Mouse (Mus musculus): Measurements from ENCODE around the gene Cox19.
"Not testable (repeated sequence)": the region's sequence is repeated elsewhere in the genome, so short reads cannot be mapped to it uniquely, and the experiment has no call there.

Gene Cox19

DNA sequence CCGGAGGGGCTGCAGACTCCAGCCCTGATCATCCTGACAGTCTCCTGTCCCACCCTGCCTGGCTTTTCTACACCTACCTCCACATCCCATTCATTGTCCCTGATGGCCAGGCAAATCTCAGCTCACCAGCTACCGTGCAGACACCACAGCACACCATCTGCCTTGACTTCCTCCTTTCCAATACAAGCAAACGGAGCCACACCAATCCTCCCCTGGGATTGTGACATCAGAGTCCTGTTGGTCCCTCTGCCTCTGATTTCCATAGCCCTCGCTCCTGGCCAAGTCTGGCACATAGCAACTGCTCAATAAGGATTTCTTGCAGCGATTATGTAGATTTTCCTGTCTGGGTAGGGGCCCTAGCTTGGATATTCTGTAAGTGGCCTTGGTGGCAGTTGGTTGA is at the start of gene Cox19:
Cox19 (minus strand) TSS at position 285 of the 400 bp plus-strand sequence.
- no peak for DNase-seq (ENCODE audit: low spot score)

GRCm38 (mm10) chr5:139399991-139400390 is 48.8 kb upstream of the Cox19 start:
- no peak for DNase-seq (ENCODE audit: low spot score)

GRCm38 (mm10) chr5:139398786-139399185 is 47.6 kb upstream of the Cox19 start:
- DNase-seq (ENCODE audit: low spot score), result no peak

DNA sequence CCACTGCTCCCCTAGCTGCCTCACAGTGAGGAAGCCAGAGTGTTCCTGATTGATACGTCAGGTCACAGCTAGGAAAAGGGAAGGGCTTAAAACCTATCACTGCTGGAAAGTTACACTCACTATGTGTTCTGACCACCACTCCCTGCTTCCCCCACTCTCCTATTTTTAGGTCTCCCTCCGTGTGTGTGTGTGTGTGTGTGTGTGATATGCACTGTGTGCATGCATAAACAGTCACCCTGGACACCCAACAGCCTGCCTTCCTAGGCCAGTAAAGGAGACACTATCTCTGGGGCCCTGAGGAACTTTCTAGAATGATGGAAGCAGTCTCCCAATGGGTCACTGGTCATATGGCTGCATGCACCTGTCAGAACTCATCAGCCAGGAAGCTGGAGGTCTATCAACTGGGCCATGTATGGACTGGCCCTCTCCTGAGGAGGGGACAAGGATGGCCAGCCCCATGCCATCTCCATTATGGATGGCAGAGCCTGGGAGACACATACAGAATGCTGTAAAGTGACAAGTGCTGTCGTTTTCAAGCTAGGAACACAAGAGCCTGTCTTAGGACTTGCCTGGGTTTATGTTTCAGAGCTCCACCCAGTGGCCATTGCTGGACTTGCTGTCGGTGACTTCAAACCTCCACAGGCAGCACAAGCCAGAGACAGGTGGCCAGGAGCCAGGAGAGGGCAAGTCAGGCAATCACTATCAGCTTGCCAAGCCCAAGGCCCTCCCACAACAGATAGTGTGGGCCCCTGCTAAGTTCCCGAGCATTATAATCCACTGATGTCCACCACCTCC is 46.9 kb upstream of the Cox19 start:
- peak; percentile 90 for DNase-seq (ENCODE audit: low spot score)

- no peak for DNase-seq (ENCODE audit: low spot score)
Observed at GRCm38 (mm10) chr5:139397359-139397916, 46.2 kb upstream of the Cox19 start.

DNA sequence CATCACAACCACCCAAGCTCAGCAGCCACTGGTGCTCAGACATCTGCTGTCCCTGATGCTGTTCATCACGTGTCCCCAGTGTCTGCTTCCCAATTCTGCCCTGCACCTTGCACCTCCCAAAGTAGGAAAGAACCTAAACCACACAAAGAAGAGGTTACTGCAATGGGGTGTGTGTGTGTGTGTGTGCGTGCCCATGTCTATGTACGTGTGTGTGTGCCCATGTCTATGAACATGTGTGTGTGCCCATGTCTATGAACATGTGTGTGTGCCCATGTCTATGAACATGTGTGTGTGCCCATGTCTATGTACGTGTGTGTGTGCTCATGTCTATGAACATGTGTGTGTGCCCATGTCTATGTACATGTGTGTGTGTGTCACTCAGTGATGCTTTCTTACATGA is 44.3 kb upstream of the Cox19 start:
- no peak for DNase-seq (ENCODE audit: low spot score)

GRCm38 (mm10) chr5:139394399-139394798 is 43.2 kb upstream of the Cox19 start:
- DNase-seq (ENCODE audit: low spot score), result no peak

DNA sequence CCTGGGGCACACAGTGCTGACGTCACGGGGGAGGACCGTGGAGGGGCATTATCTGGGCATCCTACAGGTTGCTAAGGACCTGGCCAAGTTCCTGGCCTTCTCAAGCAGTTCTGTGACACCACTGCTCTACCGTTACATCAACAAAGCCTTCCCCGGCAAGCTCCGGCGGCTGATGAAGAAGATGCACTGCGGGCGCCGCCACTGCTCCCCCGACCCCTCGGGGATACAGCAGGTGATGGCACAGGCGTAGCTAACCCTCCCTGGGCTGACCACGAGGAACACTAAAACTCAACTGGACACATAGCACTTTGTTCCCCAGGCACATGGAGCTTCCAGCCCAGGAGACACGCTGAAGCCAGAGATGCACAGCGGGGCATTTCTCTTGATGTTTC is 42.0 kb upstream of the Cox19 start:
- no peak for DNase-seq (ENCODE audit: low spot score)

GRCm38 (mm10) chr5:139392219-139393196 is 41.3 kb upstream of the Cox19 start:
- no peak for DNase-seq (ENCODE audit: low spot score)

DNA sequence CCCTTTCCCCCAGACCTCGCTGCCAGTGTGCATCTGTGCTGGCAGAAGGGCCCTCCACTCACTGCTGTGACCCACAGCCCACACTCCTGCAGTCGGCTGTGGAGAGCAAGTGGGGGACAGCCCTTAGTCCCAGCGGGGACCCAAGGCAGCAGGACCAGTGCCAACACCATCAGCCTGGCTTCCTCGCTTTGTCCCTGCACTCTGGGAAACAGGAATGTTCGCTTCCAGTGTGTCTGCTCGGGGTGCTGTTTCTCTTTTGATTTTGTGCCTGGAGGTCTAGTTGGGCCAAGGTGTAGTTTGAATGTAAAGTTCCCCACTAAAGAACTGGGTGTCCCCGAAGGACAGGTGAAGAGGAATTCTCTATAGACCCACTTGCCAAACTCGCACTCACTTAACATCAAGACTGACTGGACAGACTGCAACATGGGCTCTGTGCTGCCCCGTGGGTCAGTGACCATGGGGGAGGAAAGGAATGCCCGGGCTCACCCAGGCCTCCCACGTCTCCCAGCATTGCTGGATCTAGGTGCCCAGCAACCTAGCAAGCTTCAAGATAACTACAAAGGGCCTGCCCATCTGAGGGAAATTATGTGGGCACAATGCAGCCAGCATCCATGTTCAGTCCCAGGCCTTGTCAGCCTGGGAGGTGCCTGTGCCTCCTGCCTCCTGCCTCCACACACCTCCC is 40.2 kb upstream of the Cox19 start:
- DNase-seq (ENCODE audit: low spot score), result no peak

DNA sequence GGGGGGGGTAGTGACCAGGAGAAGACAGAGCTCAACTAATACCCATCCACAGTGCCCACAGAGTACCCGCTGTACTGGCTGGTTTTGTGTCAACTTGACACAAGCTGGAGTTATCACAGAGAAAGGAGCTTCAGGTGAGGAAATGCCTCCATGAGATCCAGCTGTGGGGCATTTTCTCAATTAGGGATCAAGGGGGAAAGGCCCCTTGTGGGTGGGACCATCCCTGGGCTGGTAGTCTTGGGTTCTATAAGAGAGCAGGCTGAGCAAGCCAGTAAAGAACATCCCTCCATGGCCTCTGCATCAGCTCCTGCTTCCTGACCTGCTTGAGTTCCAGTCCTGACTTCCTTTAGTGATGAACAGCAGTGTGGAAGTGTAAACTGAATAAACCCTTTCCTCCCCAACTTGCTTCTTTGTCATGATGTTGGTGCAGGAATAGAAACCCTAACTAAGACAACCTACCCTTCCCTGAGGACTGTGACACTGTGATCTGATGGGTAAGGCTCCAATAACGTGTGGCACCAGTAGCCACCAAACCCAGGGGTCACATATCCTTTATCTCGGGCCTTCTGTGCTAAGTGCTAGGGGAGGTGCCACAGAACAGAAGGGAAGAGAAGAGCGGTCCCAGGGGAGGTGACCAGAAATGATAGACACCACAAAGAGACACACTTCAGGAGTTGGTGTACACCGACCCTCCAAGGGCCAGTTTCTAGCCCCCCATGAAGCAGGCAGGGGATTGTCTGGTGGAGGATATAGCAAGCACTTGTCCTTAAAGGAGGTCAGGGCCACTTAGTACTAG is 39.3 kb upstream of the Cox19 start:
- not testable (repeated sequence) for DNase-seq (ENCODE audit: low spot score)

DNA sequence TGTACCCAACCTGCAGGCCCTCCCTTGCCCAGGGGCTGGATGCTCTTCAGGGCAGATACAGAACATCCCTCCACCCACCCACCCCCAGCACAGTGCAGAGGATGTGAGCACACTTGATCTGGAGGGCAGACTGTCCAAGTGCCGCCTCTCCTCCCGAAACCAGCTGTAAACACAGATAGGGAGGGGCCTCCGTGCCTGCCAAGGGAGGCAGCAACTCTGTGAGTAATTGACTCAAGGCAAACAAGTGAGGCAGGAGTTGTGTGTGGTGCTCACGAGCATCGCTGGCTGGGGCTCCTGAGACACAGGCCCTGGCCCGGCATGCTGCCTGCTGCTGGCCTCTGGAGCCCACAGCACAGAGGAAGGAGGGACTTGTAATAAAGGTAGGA is 38.5 kb upstream of the Cox19 start:
- DNase-seq (ENCODE audit: low spot score), result peak; percentile 71

GRCm38 (mm10) chr5:139388694-139389675 is 37.8 kb upstream of the Cox19 start:
- no peak for DNase-seq (ENCODE audit: low spot score)

DNA sequence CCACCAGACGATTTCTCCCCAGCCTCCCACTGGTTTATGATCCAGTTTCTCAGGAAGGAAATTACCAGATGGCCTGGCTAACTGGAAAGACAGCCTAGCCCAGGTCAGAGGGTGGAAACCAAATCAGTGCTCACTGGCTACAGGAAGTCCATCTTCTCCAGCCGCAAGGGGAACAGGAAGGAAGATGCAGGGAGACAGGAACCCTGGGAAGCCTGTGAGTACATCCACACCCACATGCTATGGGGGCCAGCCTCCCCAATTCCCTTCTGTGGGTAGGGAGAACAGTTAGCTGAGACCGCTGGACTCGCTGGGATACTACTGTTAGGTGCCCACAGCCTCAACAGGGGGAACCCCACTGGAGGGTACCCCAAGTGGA is 37.0 kb upstream of the Cox19 start:
- DNase-seq (ENCODE audit: low spot score), result no peak

- DNase-seq (ENCODE audit: low spot score), result no peak
Observed at GRCm38 (mm10) chr5:139387329-139388194, 36.3 kb upstream of the Cox19 start.

DNA sequence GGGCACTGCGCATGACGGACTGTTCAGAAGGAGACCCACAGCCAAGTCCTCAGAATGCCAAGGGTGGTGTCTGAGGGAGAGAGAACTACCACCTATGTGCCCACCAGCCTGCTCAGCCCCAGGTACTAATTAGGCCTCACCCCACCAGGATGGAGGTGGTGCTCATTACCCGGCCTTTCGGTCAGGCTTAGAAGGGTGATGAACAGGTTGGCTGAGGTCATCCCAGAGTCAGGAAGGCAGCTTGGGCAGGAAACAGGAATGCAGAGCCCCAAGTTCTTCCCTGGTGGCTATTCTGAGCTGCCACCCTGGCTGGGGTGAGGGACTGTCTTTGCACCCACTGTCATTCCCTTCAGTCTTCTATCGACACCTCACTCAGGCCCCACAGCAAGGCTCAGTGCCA is 34.8 kb upstream of the Cox19 start:
- DNase-seq (ENCODE audit: low spot score), result no peak

- no peak for DNase-seq (ENCODE audit: low spot score)
Observed at GRCm38 (mm10) chr5:139384531-139384930, 33.3 kb upstream of the Cox19 start.

DNA sequence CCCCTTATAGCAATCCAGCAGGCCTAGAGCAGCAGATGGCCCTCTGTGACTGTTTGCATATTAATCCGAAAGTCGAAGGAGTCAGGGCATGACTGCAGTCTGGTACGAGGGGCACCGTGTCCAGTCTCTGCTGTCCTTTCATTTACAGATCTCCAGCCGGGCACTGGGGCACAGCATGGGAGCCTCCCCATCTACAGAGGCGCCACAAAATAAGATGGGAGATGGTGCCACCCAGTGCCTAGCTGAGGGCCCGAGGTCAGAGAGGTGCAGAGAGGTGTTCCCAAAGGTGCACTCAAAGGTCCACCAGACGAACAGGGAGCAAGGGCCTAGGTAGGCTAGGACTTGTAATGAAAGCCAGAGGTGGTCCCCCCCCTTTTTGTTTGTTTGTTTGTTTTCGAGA is 32.0 kb upstream of the Cox19 start:
- DNase-seq (ENCODE audit: low spot score), result no peak

DNA sequence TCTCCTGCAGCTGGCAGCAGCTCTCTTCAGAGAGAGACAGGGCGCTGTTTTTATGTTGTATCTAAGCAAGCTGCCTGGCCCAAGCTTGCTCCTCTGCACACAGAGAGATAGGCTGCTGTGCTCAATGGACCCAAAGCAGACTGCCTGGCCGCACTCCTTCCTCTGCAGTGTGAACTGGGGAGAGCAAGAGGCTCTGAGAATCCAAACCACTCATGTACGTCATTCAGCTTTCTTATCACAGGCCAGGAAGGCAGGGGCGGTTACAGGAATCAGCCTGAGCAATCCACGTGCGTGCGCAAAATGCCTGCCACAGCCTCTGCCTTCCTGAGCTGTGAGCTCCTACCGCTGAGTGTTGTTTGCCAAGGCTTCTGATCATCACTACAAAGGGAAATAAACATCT is 31.5 kb upstream of the Cox19 start:
- no peak for DNase-seq (ENCODE audit: low spot score)
